Mouse (Mus musculus) bone marrow macrophage, adult 2 months (primary cell): ENCODE measurements around the gene Gm27021.

Experiments used
- CTCF ChIP-seq: IDR thresholded peaks from 2 replicates; pipeline ENCODE4 v1.5.1; 2012; ENCODE audit warnings: low read depth, mild to moderate bottlenecking, low read length, moderate library complexity
- POLR2A ChIP-seq: IDR thresholded peaks from 2 replicates; pipeline ENCODE4 v1.6.1; 2012; ENCODE audit warnings: mild to moderate bottlenecking, low read depth, low read length, borderline replicate concordance

DNA sequence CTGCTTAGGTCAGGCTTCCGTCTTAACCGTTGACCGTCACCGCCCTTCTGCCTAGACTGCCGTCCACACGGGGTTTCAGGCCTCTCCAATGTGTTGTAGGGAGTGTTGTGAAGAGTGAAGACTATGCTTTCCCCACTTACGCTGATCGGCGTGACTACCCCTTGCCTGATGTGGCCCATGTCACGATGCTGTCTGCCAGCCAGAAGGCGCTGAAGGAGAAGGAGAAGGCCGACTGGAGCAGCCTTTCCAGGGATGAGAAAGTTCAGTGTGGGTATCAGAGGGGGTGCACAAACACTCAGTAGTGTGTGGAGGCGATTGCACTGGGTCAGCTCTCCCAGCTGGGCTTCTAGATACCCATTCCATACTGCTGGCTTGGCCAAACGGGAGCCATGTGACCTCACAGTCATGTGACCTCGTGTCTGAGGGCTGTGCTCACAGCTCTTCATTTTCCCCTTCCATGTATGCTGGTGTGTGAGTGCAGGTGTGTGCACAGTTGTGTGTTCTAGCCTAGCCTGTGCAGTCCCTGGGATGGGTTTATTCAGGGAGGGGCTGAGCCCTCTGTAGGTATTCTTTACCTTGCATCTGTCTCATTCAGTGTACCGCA is 4.8 kb upstream of the Gm27021 start:
- TF ChIP-seq POLR2A (no peak), CTCF (no peak)
